Mouse (Mus musculus) lung, postnatal 36 days (tissue): ENCODE results near the gene Atp6v0a2.

Experiments
- DNase-seq: peaks from one replicate; pipeline ENCODE4 v3.0.0; 2022; ENCODE audit warnings: mixed read lengths

The Atp6v0a2 gene

DNA sequence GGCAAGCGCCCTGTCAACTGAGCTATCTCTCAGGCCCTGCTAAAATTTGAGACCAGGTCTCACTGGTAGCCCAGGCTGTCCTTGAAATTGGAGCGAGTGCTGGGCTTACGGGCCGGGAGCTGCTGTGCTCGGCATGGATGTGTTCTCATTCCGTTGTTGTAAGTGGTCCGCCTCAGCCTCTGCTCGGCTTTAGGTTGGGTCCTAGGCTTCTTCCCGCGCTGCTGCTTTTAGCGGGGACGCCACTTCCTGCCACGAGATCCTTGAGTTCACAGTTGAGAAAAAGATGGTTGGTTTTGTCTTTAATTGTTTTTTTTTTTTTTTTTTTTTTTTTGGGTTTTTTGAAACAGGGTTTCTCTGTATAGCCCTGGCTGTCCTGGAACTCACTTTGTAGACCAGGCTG is 9.5 kb downstream of the Atp6v0a2 start:
- DNase-seq: no peak

DNA sequence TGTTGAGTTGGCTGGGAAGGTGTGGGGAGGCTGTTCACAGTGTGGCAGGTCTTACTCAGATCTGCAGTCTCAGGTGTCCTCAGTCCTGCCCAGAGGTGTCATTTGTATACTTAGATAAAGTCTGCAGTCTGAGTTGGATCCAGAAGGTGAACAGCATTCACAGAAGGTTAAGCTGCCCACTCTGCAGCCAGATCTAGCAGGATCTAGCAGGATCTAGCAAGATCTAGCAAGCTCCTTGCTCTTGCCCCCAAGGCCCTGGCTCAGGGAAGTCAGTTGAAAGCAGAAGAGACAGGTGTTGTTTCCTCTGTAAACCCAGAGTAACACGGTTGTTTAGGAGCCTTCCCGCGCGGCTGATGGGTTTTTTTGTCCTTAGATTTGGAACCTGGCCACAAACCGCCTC is 85.4 kb downstream of the Atp6v0a2 start:
- no peak for DNase-seq

DNA sequence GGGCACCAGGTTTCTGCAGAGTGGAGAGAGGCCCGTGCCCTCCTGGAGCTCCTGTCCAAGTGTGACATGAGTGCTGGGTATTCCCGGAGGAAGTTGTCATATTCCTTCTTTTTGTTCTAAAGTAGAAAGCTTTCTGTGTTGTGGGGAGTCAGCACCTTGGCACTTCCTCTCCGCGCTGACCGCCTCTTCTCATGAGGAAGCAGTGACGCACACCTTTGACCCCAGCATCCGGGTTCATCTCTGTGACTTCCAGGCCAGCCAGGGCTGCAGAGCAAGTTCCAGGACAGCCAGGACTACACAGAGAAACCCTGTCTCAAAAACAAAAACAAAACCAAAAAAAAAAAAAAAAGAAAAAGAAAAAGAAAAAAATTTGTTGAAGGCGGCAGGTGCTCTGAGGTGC is 86.8 kb downstream of the Atp6v0a2 start:
- peak; percentile 26 for DNase-seq

DNA sequence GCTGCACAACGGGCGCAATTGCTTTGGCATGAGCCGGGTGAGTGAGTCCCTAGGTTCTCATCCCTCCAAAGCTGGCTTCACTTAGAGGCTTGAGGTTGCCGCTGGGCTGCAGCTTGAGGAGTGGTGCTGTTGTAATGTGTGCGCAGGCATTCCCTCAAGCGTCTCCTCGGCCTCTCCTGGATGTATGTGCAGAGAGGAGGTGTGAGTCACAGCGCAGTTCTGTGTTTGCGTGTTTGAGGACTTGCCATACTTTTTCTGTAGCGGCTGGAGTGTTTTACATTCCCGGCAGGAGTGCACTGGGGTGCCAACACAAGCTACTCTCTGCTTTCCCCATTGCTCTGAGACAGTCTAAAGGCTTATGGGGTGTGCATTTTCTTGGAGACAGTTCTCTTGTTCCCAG is 89.6 kb downstream of the Atp6v0a2 start:
- no peak for DNase-seq

DNA sequence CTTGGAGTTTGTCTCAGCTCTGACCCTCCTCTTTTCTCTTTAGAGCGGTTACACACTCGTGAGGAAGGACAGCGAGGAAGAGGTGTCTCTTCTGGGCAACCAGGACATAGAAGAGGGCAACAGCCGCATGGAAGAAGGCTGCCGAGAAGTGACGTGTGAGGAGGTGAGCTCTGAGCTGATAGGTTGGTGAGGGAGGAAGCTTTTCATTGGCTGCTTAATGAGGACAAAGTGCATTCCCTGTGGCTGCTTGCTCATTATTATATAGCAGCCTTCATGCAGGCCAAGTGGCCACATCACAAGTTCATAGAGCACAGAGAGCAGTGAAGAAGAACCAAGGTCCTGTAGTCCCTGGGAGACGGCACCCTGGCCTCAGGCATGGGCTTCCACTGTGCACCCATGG is 90.0 kb downstream of the Atp6v0a2 start:
- DNase-seq: no peak

DNA sequence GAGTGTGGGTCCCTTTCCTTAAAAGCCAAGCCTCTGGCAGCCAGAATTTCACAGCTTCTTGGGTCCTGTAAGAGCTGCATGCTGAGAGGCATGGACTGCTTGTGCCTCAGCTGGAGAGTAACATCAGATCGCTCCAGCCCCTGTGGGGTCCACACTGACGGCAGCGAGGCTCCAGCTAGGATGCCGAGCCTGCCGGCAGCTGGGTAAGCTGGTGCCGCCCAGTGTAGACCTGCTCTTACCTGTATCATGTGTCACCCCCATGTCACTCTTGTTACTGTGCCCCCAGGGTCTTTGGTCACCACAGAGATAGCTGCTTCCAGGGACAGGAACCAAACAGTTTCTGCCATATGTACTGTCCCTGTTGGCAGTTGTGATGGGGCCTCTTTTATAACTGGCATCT is 94.7 kb downstream of the Atp6v0a2 start:
- no peak for DNase-seq

DNA sequence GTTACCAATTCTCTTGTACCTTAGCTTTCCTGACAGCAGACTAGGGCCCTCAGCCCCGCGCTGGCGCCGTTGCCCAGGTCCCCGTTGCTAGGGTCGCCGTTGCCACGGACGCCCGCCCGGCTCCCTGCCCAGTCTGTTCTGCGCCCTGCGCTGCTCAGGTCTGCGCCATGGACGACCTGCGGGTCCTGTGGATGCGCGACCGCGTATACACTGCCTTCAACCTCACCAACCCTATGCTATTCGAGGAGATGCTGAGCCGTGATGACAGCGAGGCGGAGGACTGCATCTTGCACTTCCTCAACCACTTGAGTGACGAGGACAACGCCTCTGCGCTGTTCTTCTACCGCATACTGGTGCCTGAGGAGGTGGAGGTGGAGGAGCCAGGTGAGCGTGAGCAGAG is 96.6 kb downstream of the Atp6v0a2 start, which contains the start of gene Dnah10:
Gene Dnah10, plus strand, starts transcription at position 89 of the 400 bp plus-strand sequence.
- no peak for DNase-seq

DNA sequence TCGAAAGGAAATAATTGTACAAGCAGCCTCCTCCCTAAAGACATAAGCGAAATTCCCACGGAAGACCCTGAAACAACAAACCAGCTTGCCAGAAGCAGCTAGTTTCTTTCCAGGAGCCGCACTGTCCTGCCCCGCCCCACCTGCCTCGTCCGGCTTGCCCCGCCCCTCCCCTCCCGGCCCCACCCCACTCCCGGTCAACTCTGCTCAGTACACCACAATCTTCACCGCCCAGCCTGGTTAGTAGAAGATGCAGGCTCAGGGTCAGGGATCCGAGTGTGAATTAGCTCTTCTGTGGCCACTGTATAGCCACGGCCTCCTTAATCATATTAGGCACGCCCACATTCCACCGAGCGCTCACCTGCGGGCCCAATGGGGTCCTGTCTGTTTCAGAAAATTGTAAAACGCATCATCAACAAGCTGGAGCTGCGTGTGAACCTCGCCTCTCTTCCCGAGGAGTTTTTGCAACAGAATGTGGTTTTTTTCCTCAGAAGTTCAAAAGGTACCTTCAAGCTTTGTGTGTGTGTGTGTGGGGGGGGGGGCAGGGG is 101.4 kb downstream of the Atp6v0a2 start:
- DNase-seq: no peak

DNA sequence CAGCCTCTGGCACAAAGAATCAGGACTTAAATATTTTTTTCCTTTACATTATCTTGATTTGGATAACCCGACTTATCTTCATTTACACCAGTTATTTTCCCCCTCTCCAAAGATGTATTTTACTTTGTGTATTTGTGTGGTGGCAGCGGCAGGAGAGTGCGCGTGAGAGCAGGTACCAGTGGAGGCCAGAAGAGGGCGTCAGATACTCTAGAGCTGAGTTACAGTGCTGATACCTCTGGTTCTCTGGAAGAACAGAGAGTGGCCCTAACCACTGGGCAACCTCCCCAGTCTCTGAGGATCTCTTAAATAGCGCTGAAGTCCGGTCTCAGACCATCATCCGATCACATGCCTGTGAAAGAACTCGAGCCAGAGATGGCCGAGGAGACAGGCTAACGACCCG is 105.6 kb downstream of the Atp6v0a2 start:
- DNase-seq: no peak

DNA sequence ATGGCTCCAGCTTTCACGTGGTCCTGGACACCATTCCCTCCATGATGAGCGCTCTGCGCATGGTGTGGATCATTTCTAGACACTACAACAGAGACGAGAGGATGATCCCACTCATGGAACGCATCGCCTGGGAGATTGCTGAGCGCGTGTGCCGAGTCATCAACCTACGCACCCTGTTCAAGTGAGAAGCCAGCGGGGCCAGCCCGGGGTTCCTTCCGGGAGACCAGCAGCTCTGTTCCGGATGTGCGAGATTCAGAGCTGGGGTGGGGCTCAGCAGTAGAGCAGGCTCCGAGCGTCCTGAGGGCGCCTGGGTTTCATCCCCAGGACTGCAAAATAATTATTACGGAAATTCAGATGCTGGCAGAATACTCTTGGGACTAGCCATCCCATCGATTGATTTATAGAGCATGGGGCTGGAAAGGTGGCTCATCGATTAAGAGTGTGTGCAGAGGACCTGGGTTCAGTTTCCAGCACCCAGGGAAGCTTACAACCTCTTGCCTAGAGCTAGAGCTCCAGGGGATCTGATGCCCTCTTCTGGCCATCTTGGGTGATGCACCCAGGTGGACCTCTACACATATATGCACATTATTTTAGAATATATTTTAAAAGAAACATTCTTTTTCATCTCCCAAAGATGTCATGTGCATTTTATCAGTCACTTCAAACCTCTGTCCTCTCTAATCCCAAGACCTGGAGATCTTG is 113.7 kb downstream of the Atp6v0a2 start:
- no peak for DNase-seq

DNA sequence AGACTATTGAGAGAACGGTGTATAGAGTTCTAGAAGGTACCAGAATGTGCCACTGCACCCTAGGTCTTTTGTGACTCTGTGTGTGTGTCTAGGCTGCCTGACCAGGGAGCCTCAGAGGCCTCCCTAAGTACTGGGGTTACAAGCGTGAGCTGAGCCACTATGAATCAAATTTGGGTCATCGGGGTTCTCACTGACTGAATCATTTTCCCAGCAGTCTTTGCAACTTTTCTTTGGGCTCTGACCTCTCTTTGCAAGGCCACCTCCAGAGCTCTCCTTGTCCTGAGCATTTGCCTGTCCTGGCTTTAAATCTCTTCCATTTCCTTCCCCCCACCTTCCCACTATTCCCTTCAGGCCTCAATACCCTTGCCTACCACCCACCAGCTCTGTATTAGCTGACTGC is 115.5 kb downstream of the Atp6v0a2 start:
- DNase-seq: no peak

DNA sequence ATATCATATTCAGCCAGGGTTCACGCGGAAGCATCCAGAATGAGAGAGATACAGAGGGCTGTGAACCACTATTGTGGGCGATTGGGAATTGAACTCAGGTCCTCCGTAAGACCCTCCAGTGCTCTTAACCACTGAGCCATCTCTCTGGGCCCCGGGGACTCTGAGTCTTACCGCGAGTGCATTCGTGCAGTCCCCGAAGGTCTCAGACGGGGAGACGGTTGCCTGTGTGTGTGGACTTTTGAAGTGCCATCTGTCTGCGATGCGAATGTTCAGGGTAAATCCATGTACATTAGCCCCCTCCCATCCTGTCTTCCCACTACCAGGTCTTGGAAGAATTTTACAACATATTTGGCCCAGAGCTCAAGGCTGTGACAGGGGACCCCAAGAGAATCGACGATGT is 117.8 kb downstream of the Atp6v0a2 start:
- no peak for DNase-seq

DNA sequence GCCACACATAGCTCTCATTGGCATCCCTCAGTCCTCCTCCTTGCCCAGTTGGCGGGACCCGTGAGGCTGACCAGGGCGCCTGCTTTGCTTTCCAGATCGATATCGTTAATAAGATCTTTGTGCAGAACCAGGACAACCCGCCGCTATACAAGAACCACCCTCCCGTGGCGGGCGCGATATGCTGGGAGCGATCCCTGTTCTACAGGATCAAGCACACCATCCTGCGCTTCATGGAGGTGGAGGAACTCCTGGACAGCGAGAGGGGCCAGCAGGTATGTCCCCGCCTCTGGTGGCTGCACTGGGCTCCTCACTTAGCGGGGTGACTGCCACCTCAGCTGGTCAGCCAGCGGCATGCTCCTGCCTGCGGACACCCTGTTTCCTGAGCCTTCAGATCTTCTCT is 119.9 kb downstream of the Atp6v0a2 start:
- no peak for DNase-seq

DNA sequence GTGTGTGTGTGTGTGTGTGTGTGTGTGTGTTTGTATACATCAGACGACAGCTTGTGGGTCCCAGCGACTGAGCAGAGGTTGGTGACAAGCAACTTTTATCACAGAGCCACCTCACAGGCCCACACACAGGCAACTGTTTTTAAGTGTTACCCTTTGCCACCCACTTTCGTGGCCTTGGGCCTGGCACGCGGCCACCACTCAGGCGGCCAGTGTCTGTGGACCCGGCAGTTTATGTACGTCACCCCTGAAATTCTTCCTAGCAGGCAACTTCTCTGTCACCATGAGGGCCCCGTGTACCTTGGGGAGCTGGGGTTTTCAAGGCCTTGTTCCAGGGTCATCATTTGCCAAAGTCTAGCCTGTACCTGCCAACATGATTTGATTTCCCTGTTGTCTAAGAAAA is 123.3 kb downstream of the Atp6v0a2 start:
- DNase-seq: no peak

DNA sequence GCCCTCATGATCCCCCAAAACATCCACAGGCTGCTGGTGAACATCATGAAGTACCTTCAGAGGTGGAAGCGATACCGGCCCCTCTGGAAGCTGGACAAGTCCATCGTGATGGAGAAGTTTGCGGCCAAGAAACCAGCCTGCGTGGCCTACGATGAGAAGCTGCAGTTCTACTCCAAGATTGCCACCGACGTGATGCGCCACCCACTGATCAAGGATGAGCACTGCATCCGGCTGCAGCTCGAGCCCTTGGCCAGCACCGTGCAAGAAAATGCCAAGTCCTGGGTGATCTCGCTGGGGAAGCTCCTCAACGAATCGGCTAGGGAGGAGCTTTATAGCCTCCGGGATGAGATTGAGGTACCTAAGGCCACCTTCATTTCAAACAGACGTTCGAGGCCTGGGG is 132.6 kb downstream of the Atp6v0a2 start:
- DNase-seq: no peak

DNA sequence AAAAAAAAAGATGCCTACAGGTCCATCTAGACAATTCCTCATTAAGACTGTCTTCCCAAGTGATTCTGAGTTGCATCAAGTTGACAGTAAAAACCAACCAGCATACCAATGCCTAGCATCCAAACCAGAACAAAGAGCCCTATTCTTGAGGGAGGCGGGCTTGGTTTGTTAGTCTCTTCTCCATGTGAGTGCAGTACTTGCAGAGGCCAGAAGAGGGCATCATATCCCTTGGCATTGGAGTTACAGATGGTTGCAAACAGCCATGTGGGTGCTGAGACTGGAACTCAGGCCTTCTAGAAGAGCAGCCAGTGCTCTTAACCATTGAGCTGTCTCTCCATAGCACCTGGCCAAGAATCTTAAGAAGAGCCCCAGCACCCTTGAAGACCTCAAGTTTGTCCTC is 133.4 kb downstream of the Atp6v0a2 start:
- no peak for DNase-seq
